Mouse (Mus musculus): ENCODE data around the gene Cd28. TPM values are rescaled to one million over a fixed set of nuclear protein-coding genes. Genes with fewer than 3 reads are reported as not detected.

The Cd28 gene
- polyA plus RNA-seq (2014; fragmentation: Nextera tagmentation; extraction: Ambion mirVana), result 0.28 and 0.35 TPM in 2 replicates

DNA sequence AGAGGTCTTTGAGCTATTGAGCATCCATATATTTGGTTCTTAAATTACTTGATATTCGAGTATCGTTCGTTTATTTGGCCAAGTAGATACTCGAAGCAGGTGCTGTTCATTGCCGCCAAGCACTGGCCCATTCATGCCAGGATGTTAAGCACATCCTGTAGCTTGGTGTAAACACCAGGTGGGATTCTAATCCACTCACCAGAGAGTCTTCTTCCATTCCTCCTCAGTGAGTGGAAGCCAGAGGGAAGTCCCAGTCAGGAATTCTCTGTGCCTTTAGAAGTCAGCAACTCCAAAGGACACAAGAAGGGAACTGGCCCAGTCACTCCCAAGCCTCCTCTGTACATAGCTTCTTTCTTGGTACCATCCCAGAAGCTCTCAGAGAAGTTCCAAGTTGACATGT is at the start of gene Cd28:
Gene Cd28 (plus strand): TSS at position 234 of the 400 bp plus-strand sequence.
- DNase-seq (ENCODE audit: low spot score) (no peak), ATAC-seq (ENCODE audit: low read depth) (no peak)
- H3K9me3 ChIP-seq (ENCODE audit: control insufficient read depth, low read length), result no peaks in the 10 kb centered on the region
- H3K4me2 ChIP-seq (ENCODE audit: low read depth, low read length), result no peak within 1 kb of the TSS
- H3K4me3 ChIP-seq (ENCODE audit: low read depth, low read length), result no peak within 1 kb of the TSS
- H3K9ac ChIP-seq (ENCODE audit: low read depth, low read length), result no peak within 1 kb of the TSS
- H3K27me3 ChIP-seq (replicated peaks; ENCODE audit: control insufficient read depth, insufficient read depth, low read length), result no peaks in the 10 kb centered on the region
- peak within 1 kb of the TSS; percentile 52 for H3K27ac ChIP-seq (replicated peaks; ENCODE audit: low read depth, low read length)
- 82% methylated on average over 5 of the region's 5 CpGs for WGBS
- H3K36me3 ChIP-seq (ENCODE audit: control insufficient read depth, insufficient read depth, low read length), result no peaks in the 10 kb centered on the region
- peaks cover 5% of the 10 kb centered on the region; the same call in 1 of the 2 replicates for H3K4me1 ChIP-seq (ENCODE audit: control insufficient read depth, insufficient read depth, low read length)

DNA sequence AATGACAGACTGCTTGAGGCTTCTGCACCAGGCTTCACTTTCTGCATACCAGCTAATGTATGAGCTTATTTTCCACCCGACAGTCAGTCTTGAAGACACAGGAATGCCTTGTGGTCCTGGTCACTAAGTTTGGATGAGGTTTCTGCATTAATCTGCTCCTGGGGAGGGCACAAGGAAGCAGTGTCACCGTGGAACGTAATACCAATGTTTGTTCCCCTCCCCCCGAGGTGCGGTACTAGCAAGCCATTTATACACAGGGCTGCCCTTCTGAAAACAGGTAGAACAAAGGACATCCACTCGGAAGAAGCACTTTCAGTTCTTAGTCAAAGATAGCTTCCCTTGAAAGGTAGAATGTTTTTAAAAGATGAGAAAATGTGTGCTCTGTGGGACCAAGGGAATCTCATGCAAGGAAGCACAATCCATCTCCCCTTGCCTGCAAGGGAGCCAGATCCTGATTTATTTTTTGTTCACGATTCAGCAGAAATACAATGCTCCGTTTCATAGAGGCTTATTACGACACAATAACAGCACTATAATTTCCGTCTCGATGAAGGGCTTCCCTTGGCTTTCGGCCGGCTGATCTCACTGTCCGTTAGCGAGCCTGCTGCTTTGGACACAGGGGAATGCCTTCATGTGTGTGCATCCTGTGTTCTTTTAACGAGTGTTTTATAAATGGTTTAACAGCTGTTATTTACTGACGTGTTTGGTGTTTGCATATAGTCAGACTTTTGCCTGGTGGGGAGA is 48.6 kb upstream of the Cd28 start:
- peak overlapping the region; percentile 42; the same call in 1 of the 2 replicates for H3K9ac ChIP-seq (ENCODE audit: low read depth, low read length)
- 47% methylated on average over 17 of the region's 17 CpGs for WGBS
- peak overlapping the region; percentile 70; the same call in 1 of the 2 replicates for H3K27ac ChIP-seq (replicated peaks; ENCODE audit: low read depth, low read length)
- peak overlapping the region; percentile 41 for H3K4me2 ChIP-seq (ENCODE audit: low read depth, low read length)
- no peaks in the 10 kb centered on the region for H3K27me3 ChIP-seq (replicated peaks; ENCODE audit: control insufficient read depth, insufficient read depth, low read length)
- peak; percentile 71; the same call in 1 of the 2 replicates for ATAC-seq (ENCODE audit: low read depth)
- H3K4me1 ChIP-seq (ENCODE audit: control insufficient read depth, insufficient read depth, low read length), result peaks cover 6% of the 10 kb centered on the region
- H3K9me3 ChIP-seq (ENCODE audit: control insufficient read depth, low read length), result no peaks in the 10 kb centered on the region
- peak overlapping the region; percentile 12; the same call in 1 of the 2 replicates for H3K4me3 ChIP-seq (ENCODE audit: low read depth, low read length)
- peak; percentile 82 for DNase-seq (ENCODE audit: low spot score)
- H3K36me3 ChIP-seq (ENCODE audit: control insufficient read depth, insufficient read depth, low read length), result no peaks in the 10 kb centered on the region

DNA sequence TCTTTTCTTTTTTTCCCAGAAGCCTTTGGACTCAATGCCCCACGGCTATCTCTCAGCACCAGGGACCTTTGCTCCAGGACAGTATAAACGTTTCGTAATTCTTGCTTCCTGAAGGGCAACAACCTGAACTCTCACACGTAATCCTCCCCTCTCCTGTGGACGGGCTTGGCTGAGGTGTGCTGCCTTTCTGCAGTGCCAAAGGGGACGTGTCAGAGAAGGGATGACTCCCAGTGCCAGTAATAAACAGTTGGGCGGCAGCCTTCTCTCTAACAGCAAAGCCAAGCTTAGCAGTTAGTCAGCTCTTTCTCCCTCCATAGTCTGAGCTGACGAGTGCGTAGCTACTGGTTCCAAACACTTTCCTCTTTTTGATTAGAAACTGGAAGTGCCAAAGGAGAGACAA is 47.6 kb upstream of the Cd28 start:
- Histone ChIP-seq H3K36me3 (ENCODE audit: control insufficient read depth, insufficient read depth, low read length) (no peaks in the 10 kb centered on the region), H3K4me1 (ENCODE audit: control insufficient read depth, insufficient read depth, low read length) (peaks cover 6% of the 10 kb centered on the region), H3K4me3 (ENCODE audit: low read depth, low read length) (no peak overlapping the region), H3K27me3 (replicated peaks; ENCODE audit: control insufficient read depth, insufficient read depth, low read length) (no peaks in the 10 kb centered on the region), H3K4me2 (ENCODE audit: low read depth, low read length) (no peak overlapping the region), H3K9me3 (ENCODE audit: control insufficient read depth, low read length) (no peaks in the 10 kb centered on the region), H3K9ac (ENCODE audit: low read depth, low read length) (no peak overlapping the region), H3K27ac (replicated peaks; ENCODE audit: low read depth, low read length) (no peak overlapping the region)
- ATAC-seq (ENCODE audit: low read depth) (no peak), DNase-seq (ENCODE audit: low spot score) (no peak)
- WGBS, result 60% methylated on average over 9 of the region's 9 CpGs

DNA sequence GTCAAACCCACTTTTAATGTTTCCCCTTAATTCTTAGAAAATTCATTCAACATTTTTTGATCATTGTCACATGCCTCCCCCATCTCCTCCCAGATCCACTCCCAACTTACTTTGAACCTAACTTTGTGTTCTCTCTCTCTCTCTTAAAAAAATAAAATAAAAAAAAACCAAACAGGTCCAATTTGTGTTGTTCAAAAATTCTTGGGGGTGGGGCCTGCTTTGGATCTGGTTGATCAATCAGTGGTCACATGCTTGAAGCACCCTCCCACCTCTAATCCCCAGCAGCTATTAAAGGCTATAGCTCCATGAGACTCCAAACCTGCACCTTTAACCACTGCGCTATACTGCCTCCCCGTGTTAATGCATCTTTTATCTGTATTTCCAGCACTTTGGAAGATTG is 46.9 kb upstream of the Cd28 start:
- peaks cover 6% of the 10 kb centered on the region for H3K4me1 ChIP-seq (ENCODE audit: control insufficient read depth, insufficient read depth, low read length)
- H3K4me3 ChIP-seq (ENCODE audit: low read depth, low read length), result no peak overlapping the region
- no peak for ATAC-seq (ENCODE audit: low read depth)
- no peaks in the 10 kb centered on the region for H3K9me3 ChIP-seq (ENCODE audit: control insufficient read depth, low read length)
- H3K27me3 ChIP-seq (replicated peaks; ENCODE audit: control insufficient read depth, insufficient read depth, low read length), result no peaks in the 10 kb centered on the region
- H3K27ac ChIP-seq (replicated peaks; ENCODE audit: low read depth, low read length), result no peak overlapping the region
- no peaks in the 10 kb centered on the region for H3K36me3 ChIP-seq (ENCODE audit: control insufficient read depth, insufficient read depth, low read length)
- no peak for DNase-seq (ENCODE audit: low spot score)
- 96% methylated on average over 2 of the region's 2 CpGs for WGBS
- no peak overlapping the region for H3K4me2 ChIP-seq (ENCODE audit: low read depth, low read length)
- no peak overlapping the region for H3K9ac ChIP-seq (ENCODE audit: low read depth, low read length)

DNA sequence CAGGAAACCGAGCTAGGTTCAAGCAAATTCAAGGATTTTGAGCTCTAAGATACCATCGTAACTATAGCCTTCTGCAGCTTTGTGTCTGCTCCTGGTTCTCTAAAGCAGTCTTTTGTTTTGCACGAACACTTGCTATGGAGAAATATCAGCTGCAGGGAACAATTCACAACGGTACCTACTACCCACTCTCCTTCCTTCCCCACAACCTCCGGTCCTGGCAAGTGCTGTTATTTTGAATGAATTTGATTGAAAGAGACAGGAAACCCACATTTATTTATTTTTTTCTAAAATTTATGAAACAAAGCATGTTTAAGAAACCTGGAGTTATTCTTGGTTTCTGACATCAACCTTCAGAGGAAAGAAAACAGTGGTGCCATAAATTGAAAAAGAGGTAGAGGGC is 46.4 kb upstream of the Cd28 start:
- peaks cover 6% of the 10 kb centered on the region for H3K4me1 ChIP-seq (ENCODE audit: control insufficient read depth, insufficient read depth, low read length)
- 59% methylated on average over 5 of the region's 5 CpGs for WGBS
- H3K4me2 ChIP-seq (ENCODE audit: low read depth, low read length), result no peak overlapping the region
- no peaks in the 10 kb centered on the region for H3K9me3 ChIP-seq (ENCODE audit: control insufficient read depth, low read length)
- DNase-seq (ENCODE audit: low spot score) (no peak), ATAC-seq (ENCODE audit: low read depth) (no peak)
- no peaks in the 10 kb centered on the region for H3K27me3 ChIP-seq (replicated peaks; ENCODE audit: control insufficient read depth, insufficient read depth, low read length)
- H3K27ac ChIP-seq (replicated peaks; ENCODE audit: low read depth, low read length), result no peak overlapping the region
- no peaks in the 10 kb centered on the region for H3K36me3 ChIP-seq (ENCODE audit: control insufficient read depth, insufficient read depth, low read length)
- no peak overlapping the region for H3K9ac ChIP-seq (ENCODE audit: low read depth, low read length)
- no peak overlapping the region for H3K4me3 ChIP-seq (ENCODE audit: low read depth, low read length)

DNA sequence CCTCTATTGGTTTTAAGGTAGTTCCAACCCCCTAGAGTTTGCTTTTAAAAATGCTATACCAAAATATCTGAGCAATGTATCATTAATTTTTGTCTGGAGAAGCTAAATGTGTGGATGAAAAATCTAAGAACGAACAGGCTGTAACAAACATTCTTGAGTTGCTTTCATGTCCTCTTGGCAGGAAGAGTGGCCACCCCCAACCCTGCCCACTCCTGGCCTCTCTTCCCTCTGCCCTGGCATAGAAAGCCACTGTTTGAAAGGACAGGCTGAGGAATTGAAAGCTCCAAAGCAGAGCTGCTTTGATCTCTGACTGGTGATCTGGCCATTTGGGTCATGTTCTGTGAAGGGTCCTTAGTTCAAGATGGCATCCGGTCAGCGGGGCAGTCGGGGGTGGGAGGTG is 32.8 kb upstream of the Cd28 start:
- Histone ChIP-seq H3K27ac (replicated peaks; ENCODE audit: low read depth, low read length) (no peak overlapping the region), H3K4me2 (ENCODE audit: low read depth, low read length) (no peak overlapping the region), H3K27me3 (replicated peaks; ENCODE audit: control insufficient read depth, insufficient read depth, low read length) (no peaks in the 10 kb centered on the region), H3K9ac (ENCODE audit: low read depth, low read length) (no peak overlapping the region), H3K36me3 (ENCODE audit: control insufficient read depth, insufficient read depth, low read length) (no peaks in the 10 kb centered on the region), H3K4me3 (ENCODE audit: low read depth, low read length) (no peak overlapping the region), H3K9me3 (ENCODE audit: control insufficient read depth, low read length) (no peaks in the 10 kb centered on the region), H3K4me1 (ENCODE audit: control insufficient read depth, insufficient read depth, low read length) (no peaks in the 10 kb centered on the region)
- ATAC-seq (ENCODE audit: low read depth) (no peak), DNase-seq (ENCODE audit: low spot score) (no peak)
- WGBS, result 81% methylated on average over 4 of the region's 4 CpGs

DNA sequence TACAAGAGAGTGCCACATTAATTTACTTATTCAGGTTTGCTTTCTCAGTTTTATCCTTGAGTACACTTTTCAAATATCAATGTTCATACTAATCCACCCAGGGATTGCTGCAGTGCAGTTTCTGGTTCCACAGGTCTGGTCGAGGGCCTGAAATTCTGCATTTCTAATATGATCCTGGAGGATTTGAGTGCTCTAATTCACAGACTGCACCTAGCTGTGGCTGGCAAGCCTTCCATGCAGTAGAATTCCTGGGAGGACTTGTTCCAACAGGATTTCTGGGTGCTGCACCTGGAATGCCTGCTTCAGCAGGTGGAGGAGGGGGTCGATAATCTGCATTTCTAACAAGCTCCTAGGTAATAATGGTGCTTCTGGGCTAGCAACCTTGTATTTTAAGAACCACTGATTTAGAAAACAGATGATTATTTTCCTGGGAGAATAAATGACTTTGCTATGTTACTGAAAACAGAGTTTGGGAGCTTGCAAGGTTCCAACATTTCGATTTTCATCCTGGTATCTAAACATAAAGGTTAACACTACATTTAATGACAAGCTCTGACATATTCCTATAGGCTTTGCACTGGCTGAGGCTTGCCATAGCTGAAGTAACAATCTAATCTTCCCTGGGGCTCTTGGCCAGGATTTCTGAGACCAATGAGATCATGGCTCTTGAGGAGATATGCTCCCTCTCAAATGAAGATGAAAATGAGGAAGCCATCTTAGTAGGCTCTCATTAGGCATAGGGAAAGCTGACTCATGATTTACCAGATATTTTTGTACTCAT is 20.3 kb upstream of the Cd28 start:
- no peaks in the 10 kb centered on the region for H3K36me3 ChIP-seq (ENCODE audit: control insufficient read depth, insufficient read depth, low read length)
- 72% methylated on average over 3 of the region's 3 CpGs for WGBS
- no peaks in the 10 kb centered on the region for H3K4me1 ChIP-seq (ENCODE audit: control insufficient read depth, insufficient read depth, low read length)
- no peaks in the 10 kb centered on the region for H3K9me3 ChIP-seq (ENCODE audit: control insufficient read depth, low read length)
- no peak overlapping the region for H3K4me3 ChIP-seq (ENCODE audit: low read depth, low read length)
- ATAC-seq (ENCODE audit: low read depth) (peak; percentile 15; the same call in 1 of the 2 replicates), DNase-seq (ENCODE audit: low spot score) (peak; percentile 54)
- H3K27me3 ChIP-seq (replicated peaks; ENCODE audit: control insufficient read depth, insufficient read depth, low read length), result no peaks in the 10 kb centered on the region
- no peak overlapping the region for H3K27ac ChIP-seq (replicated peaks; ENCODE audit: low read depth, low read length)
- H3K9ac ChIP-seq (ENCODE audit: low read depth, low read length), result no peak overlapping the region
- no peak overlapping the region for H3K4me2 ChIP-seq (ENCODE audit: low read depth, low read length)

DNA sequence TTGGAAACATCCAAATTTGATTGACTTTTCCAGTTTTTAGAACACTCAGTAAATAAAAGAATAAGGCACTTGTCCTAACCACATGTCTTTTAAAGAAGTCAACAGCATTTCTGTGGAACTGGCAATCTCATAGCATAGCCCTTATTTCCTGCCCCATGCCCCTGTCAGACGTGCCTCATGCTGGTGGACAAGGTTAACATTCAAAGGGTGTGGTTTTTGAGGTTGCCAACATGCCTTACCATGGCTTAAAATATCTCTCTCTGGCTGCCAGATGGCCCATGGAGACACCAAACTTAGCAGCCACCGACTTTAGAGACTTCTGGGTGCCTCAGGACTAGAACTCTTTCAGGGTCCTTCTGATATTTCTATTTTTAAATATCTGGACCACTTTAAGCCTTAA is 14.0 kb upstream of the Cd28 start:
- Histone ChIP-seq H3K9me3 (ENCODE audit: control insufficient read depth, low read length) (no peaks in the 10 kb centered on the region), H3K4me2 (ENCODE audit: low read depth, low read length) (no peak overlapping the region), H3K36me3 (ENCODE audit: control insufficient read depth, insufficient read depth, low read length) (no peaks in the 10 kb centered on the region), H3K9ac (ENCODE audit: low read depth, low read length) (no peak overlapping the region), H3K4me3 (ENCODE audit: low read depth, low read length) (no peak overlapping the region), H3K27ac (replicated peaks; ENCODE audit: low read depth, low read length) (no peak overlapping the region), H3K27me3 (replicated peaks; ENCODE audit: control insufficient read depth, insufficient read depth, low read length) (no peaks in the 10 kb centered on the region), H3K4me1 (ENCODE audit: control insufficient read depth, insufficient read depth, low read length) (no peaks in the 10 kb centered on the region)
- DNase-seq (ENCODE audit: low spot score), result peak; percentile 42
- 30% methylated on average over 2 of the region's 2 CpGs for WGBS
- ATAC-seq (ENCODE audit: low read depth), result no peak

All from embryonic facial prominence, embryonic 14.5 days (tissue).